ENCODE assay signal across 9 mouse cellular contexts in the genomic region with DNA sequence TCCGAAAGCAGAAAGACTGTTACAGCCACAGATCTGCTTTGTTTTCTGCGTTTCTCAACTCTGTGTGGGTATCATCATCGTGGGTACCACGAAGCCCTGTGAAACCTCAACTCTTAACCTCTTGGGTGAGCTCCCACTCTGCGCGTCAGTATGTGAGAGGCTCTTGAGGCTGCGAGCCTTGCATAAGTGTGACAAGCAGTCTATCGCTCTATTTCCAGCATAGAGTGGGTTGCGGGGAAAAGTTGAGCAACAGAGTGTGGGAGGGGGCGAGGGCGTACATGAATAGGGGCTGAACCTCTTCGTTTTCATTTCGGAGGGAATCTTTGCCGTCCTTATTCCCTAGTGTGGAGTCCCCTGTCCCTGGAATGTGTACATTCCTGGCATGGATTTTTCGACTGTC. TPM values are rescaled to one million over a fixed set of nuclear protein-coding genes. Genes with fewer than 3 reads are reported as not detected.
A peak's percentile ranks its signal among the peaks of the same experiment; 100 is the strongest.
DNase-seq lines count a peak whose midpoint lies in the region; ATAC-seq and TF ChIP-seq lines count a peak whose summit lies in the region.
"Had no signal": no experiment of that assay in that cellular context is flagged by ENCODE, and none has a peak within 500 bp of the region (broad histone marks: within the 10 kb centered on the region; RNA-seq: fewer than 3 reads in every experiment).

No protein-coding gene starts in this region.

- H3K4me1 ChIP-seq in heart, embryonic 10.5 days: peaks cover 7% of the 10 kb centered on the region; the same call in 1 of the 2 replicates
- H3K4me1 ChIP-seq in neural tube, embryonic 11.5 days (ENCODE audit: control insufficient read depth, insufficient read depth, low read length): no peaks in the 10 kb centered on the region
- no peaks in the 10 kb centered on the region for H3K4me1 ChIP-seq in intestine, embryonic 16.5 days (ENCODE audit: control insufficient read depth, insufficient read depth, low read length)
- peaks cover 9% of the 10 kb centered on the region for H3K4me1 ChIP-seq in olfactory bulb, adult 2 months (ENCODE audit: control insufficient read depth, insufficient read depth, low read length)
- no peaks in the 10 kb centered on the region for H3K4me1 ChIP-seq in midbrain, embryonic 16.5 days (ENCODE audit: control insufficient read depth, insufficient read depth, low read length)

- no peak for TF ChIP-seq CTCF in olfactory bulb, adult 2 months (IDR thresholded peaks at IDR 0.05; ENCODE audit: insufficient read depth, low read depth, low read length)

- TF ChIP-seq POLR2A in olfactory bulb, adult 2 months (IDR thresholded peaks at IDR 0.05; ENCODE audit: insufficient read depth, low read depth, low read length): no peak

- H3K27me3 ChIP-seq in heart, embryonic 10.5 days (ENCODE audit: insufficient read depth, poor library complexity, severe bottlenecking): no peaks in the 10 kb centered on the region
- H3K27me3 ChIP-seq in neural tube, embryonic 11.5 days (ENCODE audit: control insufficient read depth, insufficient read depth, low read length): no peaks in the 10 kb centered on the region
- no peaks in the 10 kb centered on the region for H3K27me3 ChIP-seq in intestine, embryonic 16.5 days (replicated peaks; ENCODE audit: control insufficient read depth, insufficient read depth, low read length)
- no peaks in the 10 kb centered on the region for H3K27me3 ChIP-seq in midbrain, embryonic 16.5 days (ENCODE audit: control insufficient read depth, insufficient read depth, low read depth, low read length)

- H3K4me3 ChIP-seq in heart, embryonic 10.5 days: no peak overlapping the region
- H3K4me3 ChIP-seq in neural tube, embryonic 11.5 days (ENCODE audit: low read depth, low read length): no peak overlapping the region
- peak overlapping the region; percentile 23 for H3K4me3 ChIP-seq in intestine, embryonic 16.5 days (ENCODE audit: low read length)
- H3K4me3 ChIP-seq in olfactory bulb, adult 2 months (ENCODE audit: insufficient read depth, low read depth, low read length): peak overlapping the region; percentile 2; the same call in 1 of the 2 replicates
- no peak overlapping the region for H3K4me3 ChIP-seq in midbrain, embryonic 16.5 days (ENCODE audit: low read depth, low read length)

- 0 out of 2 replicates have a peak overlapping the region, but pooled peaks have one; percentile 7 for H3K4me2 ChIP-seq in neural tube, embryonic 11.5 days (ENCODE audit: low read depth)
- H3K4me2 ChIP-seq in intestine, embryonic 16.5 days (ENCODE audit: low read depth, low read length): peak overlapping the region; percentile 32; the same call in 1 of the 2 replicates
- no peak overlapping the region for H3K4me2 ChIP-seq in midbrain, embryonic 16.5 days (ENCODE audit: low read length)

- no peak for DNase-seq in heart, embryonic 10.5 days (ENCODE audit: low spot score)
- DNase-seq in heart, adult 9 months (ENCODE audit: low spot score in 2 of 2): no peak
- no peak for DNase-seq in neural tube, embryonic 11.5 days (ENCODE audit: low spot score)
- no peak for DNase-seq in neural tube, embryonic 10.5 days (ENCODE audit: extremely low spot score, low spot score)
- no peak for DNase-seq in retina, embryonic 14.5 days (ENCODE audit: low spot score)
- DNase-seq: thymus, adult 2 months had no signal

- WGBS in heart, embryonic 10.5 days: 71% methylated on average over 15 of the region's 15 CpGs
- 71% methylated on average over 15 of the region's 15 CpGs for WGBS in neural tube, embryonic 11.5 days
- WGBS in intestine, embryonic 16.5 days: 48% methylated on average over 15 of the region's 15 CpGs
- 53% methylated on average over 15 of the region's 15 CpGs for WGBS in olfactory bulb, adult 2 months
- WGBS in midbrain, embryonic 16.5 days: 87% methylated on average over 15 of the region's 15 CpGs

- ATAC-seq in neural tube, embryonic 11.5 days (ENCODE audit: insufficient read depth, low FRiP score, low TSS enrichment): no peak
- ATAC-seq in intestine, embryonic 16.5 days: peak; percentile 46
- ATAC-seq in midbrain, embryonic 16.5 days: no peak

- H3K9me3 ChIP-seq in heart, embryonic 10.5 days: no peaks in the 10 kb centered on the region; the same call in 1 of the 2 replicates
- H3K9me3 ChIP-seq in neural tube, embryonic 11.5 days (ENCODE audit: control insufficient read depth, low read length): no peaks in the 10 kb centered on the region
- no peaks in the 10 kb centered on the region for H3K9me3 ChIP-seq in intestine, embryonic 16.5 days (ENCODE audit: control insufficient read depth, low read length)
- H3K9me3 ChIP-seq in midbrain, embryonic 16.5 days (replicated peaks; ENCODE audit: control insufficient read depth, low read length, poor library complexity, severe bottlenecking): no peaks in the 10 kb centered on the region

- no peak overlapping the region for H3K9ac ChIP-seq in neural tube, embryonic 11.5 days (ENCODE audit: low read length)
- H3K9ac ChIP-seq in intestine, embryonic 16.5 days (ENCODE audit: low read depth, low read length): 0 out of 2 replicates have a peak overlapping the region, but pooled peaks have one; percentile 23
- H3K9ac ChIP-seq in midbrain, embryonic 16.5 days (ENCODE audit: low read depth, low read length): no peak overlapping the region

- no peaks in the 10 kb centered on the region for H3K36me3 ChIP-seq in heart, embryonic 10.5 days
- H3K36me3 ChIP-seq in neural tube, embryonic 11.5 days (ENCODE audit: control insufficient read depth, insufficient read depth, low read length): no peaks in the 10 kb centered on the region
- no peaks in the 10 kb centered on the region for H3K36me3 ChIP-seq in intestine, embryonic 16.5 days (ENCODE audit: control insufficient read depth, insufficient read depth, low read length)
- H3K36me3 ChIP-seq in midbrain, embryonic 16.5 days (ENCODE audit: control insufficient read depth, insufficient read depth, low read length): no peaks in the 10 kb centered on the region

- H3K27ac ChIP-seq in heart, embryonic 10.5 days: 0 out of 2 replicates have a peak overlapping the region, but pooled peaks have one; percentile 30
- H3K27ac ChIP-seq in neural tube, embryonic 11.5 days (ENCODE audit: low read depth, low read length): no peak overlapping the region
- H3K27ac ChIP-seq in intestine, embryonic 16.5 days (ENCODE audit: low read length): peak overlapping the region; percentile 8
- H3K27ac ChIP-seq in olfactory bulb, adult 2 months (ENCODE audit: insufficient read depth, low read depth, low read length): peak overlapping the region; percentile 56; the same call in 1 of the 2 replicates
- no peak overlapping the region for H3K27ac ChIP-seq in midbrain, embryonic 16.5 days (ENCODE audit: low read length)

RNA-seq across cellular contexts. Expression of a gene that starts 44.1 kb away (rescaled TPM):
- 2.6 and 3.2 TPM in 2 replicates for polyA plus RNA-seq in heart, embryonic 10.5 days (2016; fragmentation: Nextera tagmentation; extraction: Ambion mirVana)
- 2.0 and 2.1 TPM in 2 replicates for polyA plus RNA-seq in neural tube, embryonic 11.5 days (2014; fragmentation: Nextera tagmentation; extraction: Ambion mirVana)
- polyA plus RNA-seq in intestine, embryonic 16.5 days (2015; fragmentation: Nextera tagmentation; extraction: Ambion mirVana): 6.8 and 7.5 TPM in 2 replicates
- not detected in 2 replicates for polyA plus RNA-seq in olfactory bulb, adult 2 months (2012; ENCODE audit: insufficient read depth, insufficient read length, low replicate concordance, missing spikeins)
- polyA plus RNA-seq in midbrain, embryonic 16.5 days (2015; fragmentation: Nextera tagmentation; extraction: Ambion mirVana): 12.2 and 15.3 TPM in 2 replicates

Comparison
In these comparisons a context has a peak if more than half of its experiments do, and no peak if none do; other contexts are left out.
1. H3K27ac ChIP-seq: peak in heart, embryonic 10.5 days (single experiment), intestine, embryonic 16.5 days (single experiment) and olfactory bulb, adult 2 months (single experiment); none in neural tube, embryonic 11.5 days (single experiment) and midbrain, embryonic 16.5 days (single experiment).
2. H3K4me3 ChIP-seq: peak in intestine, embryonic 16.5 days (single experiment) and olfactory bulb, adult 2 months (single experiment); none in heart, embryonic 10.5 days (single experiment), neural tube, embryonic 11.5 days (single experiment) and midbrain, embryonic 16.5 days (single experiment).